Mouse (Mus musculus) bone marrow, adult 2 months (tissue): Measurements from ENCODE around the gene Pim1.

Experiments
- CTCF ChIP-seq: fragments of 200-500 bp; IDR thresholded peaks from 2 replicates; pipeline ENCODE4 v1.5.1; 2011; ENCODE audit warnings: low read length, control low read depth; ENCODE audit not compliant: control insufficient read depth, insufficient read depth
- POLR2A ChIP-seq: fragments of 200-500 bp; IDR thresholded peaks from 2 replicates; pipeline ENCODE4 v1.6.1; 2011; ENCODE audit warnings: low read depth, mild to moderate bottlenecking, control low read depth, low read length, borderline replicate concordance; ENCODE audit not compliant: control insufficient read depth

GRCm38 (mm10) chr17:29450899-29451840, 39.4 kb upstream of the Pim1 start:
- no peak for TF ChIP-seq CTCF
- no peak for TF ChIP-seq POLR2A
